Mouse (Mus musculus) spleen, postnatal 14 days (tissue): ENCODE measurements around the gene 7530416G11Rik.

Source experiments
- DNase-seq, 2 experiments: peaks; one replicate each; pipeline ENCODE4 v3.0.0; 2021 to 2022; ENCODE audit warnings: low spot score in 2 of 2

Gene 7530416G11Rik

DNA sequence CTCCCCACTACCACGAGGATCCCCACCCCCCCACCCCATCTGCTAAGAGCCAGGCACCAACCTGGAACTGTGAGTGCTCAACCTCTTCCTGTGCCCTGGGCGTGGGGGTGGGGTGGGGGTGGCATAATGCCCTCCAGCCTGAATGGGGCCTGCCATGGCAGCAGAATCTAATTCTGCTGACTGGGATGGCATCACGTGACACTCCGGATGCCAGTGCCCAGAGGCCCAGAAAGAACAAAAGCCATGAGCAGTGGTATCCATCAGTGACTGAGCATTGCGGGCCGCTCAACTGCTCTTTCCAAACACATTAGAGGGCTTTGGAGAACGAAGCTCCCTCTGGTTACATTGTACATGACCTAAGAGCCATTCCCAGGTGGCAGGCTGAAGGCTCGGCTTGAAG, at the start of gene 7530416G11Rik:
Gene 7530416G11Rik, minus strand, starts transcription at position 101 of the 400 bp plus-strand sequence.
- DNase-seq: no peak

DNA sequence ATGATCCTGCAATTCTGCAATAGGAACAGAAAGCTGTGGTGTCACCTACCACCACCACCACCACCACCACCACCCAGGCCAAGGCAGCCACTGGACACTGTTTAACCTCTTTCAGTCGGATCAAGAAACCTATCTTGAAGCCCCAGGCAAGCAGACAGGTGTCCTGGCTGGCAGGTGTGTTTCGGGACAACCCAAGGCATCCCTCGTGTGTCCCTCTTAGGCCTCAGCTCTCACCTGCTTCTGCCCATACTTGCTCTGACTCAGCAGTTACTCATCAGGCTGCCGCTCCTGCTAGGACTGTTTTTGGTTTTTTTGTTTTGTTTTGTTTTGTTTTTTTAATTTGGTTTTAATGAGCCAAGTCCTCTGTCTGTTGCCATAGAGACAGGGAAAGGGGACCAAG, 43.5 kb upstream of the 7530416G11Rik start:
- no peak for DNase-seq

DNA sequence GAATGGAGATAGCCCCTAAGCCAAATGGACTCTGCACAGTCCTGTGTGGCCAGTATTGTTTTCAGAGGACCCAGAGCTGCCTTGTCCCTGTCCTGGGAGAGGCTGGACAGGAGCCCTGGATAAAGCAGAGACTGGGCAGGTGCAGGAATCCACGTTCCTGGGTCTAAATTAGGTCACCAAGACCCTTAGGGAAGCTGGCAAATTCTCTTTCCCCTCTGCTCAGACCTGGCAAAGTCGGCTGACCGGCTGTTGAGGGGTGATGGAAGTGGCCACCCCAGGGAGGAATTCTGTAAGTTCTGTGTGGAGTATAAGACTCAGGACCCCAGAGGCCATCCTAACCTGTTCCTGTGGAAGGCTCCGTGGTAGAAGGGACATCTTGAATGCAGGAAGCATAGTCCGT, 42.3 kb upstream of the 7530416G11Rik start:
- DNase-seq: no peak

DNA sequence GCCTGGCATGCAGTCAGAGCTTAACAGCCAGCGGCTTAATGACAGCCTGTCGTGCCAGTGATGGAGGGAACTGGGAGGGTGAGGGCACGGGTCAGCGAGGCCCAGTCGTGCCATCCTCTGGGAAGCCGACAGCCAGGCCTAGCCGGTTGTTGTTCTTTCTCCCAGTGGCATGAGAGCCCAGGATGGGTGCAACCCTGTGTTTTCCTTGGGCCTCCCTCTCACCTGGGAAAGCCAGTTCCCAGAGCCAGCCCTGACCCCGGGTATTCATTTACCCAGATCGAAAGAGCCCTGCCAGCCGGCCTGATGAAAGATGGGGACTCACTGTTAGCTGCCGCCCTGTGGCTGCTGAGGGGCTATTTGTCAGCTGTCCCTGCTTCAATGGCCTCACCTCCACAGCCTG, 35.1 kb upstream of the 7530416G11Rik start:
- DNase-seq: no peak

DNA sequence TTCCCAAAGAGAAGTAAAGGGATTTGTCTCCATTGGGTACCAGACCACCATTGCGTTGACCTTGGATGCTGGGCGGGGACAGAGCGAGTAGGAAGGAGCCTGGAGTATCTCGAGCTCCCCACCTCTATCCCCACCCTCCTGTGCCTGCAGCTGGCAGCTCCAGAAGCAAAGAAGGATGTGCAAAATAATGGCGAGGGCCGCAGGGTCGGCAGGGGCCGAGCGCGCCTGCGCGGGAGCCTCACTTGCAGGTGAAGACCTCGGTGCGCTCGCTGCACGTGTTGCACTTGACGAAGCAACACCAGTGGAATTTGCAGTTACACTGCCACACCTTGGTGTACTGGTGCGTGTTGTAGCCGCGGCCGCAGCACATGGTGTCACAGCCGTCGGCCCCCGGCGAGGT, 34.1 kb upstream of the 7530416G11Rik start:
- no peak for DNase-seq

- DNase-seq: no peak
Observed at GRCm38 (mm10) chr15:85534646-85535045, 31.6 kb upstream of the 7530416G11Rik start.

DNA sequence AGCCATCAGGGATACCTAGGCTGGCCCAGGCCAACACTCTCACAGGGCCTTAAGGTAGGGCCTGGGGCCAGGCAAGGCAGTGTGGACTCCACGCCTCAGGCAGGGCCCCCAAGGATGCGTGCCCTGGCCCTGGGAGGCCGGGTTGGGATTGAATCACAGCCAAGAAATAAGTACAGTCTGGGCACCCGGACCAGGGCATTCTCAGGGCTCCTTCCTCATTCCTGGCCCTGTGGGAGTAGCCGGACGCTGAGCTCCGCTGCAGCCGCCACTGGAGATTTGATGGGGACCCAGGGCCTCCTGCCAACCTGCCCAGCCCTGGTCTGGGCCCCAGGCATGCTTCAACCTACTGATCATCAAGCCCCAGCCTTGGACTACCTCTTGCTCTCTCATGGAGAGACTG, 31.2 kb upstream of the 7530416G11Rik start:
- DNase-seq: no peak

GRCm38 (mm10) chr15:85532063-85532462, 29.0 kb upstream of the 7530416G11Rik start:
- no peak for DNase-seq

GRCm38 (mm10) chr15:85529911-85530310, 26.9 kb upstream of the 7530416G11Rik start:
- DNase-seq: no peak

DNA sequence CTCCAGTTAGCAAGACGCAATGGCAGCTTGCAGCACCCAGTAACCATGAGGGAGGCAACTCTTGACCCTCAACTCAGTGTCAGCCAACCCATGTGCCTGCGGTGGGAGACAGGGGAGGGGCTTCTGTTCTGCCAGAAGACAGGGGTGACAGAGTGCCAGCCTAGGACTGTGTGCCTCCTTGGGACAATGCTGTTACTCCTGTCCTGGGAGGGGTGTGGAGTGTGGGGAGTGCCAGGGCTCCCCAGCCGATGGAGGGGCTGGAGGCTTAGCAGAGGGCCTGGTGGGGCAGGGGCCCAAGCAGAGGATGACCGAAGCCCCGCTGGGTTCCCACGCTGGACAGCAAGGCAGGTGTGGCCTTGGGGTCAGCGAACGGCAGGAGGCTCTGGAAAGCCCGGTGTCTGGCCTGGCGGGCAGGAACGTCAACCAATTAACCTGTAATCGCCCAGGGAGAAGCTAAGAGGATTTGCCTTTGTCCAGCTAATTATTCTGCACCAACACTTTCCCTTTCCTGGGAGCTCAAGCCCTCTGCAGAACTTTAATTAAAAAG, 21.4 kb upstream of the 7530416G11Rik start:
- no peak for DNase-seq

- DNase-seq: no peak
Observed at GRCm38 (mm10) chr15:85523173-85523991, 20.4 kb upstream of the 7530416G11Rik start.

GRCm38 (mm10) chr15:85519438-85519837, 16.4 kb upstream of the 7530416G11Rik start:
- DNase-seq: no peak

DNA sequence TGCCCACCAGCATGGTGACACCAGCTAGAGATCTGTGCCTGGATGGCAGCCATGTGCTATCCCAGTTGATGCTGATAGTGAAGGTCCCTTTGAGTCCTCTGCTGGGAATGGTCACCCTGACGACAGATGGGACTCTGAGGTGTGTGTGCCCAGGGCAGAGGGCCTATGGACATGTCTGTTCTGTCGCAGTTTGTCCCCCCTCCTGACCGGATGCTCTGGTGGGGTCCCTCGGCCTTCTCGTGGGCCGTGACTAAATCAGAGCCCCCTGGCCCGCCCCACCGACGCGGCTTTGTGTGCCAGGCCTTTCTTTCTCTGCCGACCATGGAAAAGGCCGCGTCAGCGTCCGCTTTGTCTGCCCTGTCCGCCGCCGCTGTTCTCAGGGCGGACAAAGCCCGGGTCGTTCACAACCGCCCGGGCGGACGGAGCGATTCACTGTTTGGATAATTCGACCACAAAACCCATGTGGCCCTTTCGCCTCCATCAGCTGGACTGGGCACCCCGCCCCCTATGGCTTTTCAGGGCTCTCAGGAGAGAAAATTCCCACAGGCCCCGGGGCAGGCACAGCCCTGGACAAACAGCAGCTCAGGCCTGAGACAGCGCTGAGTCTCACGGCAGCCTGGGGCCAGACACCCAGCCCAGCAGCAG, 4.5 kb upstream of the 7530416G11Rik start:
- no peak for DNase-seq

- no peak for DNase-seq
Observed at GRCm38 (mm10) chr15:85506680-85507079, 3.7 kb upstream of the 7530416G11Rik start.

- no peak for DNase-seq
Observed at GRCm38 (mm10) chr15:85505118-85505925, 2.3 kb upstream of the 7530416G11Rik start.

- no peak for DNase-seq
Observed at GRCm38 (mm10) chr15:85500267-85500666, 2.8 kb downstream of the 7530416G11Rik start.

- no peak for DNase-seq
Observed at GRCm38 (mm10) chr15:85497981-85498475, 5.0 kb downstream of the 7530416G11Rik start.

DNA sequence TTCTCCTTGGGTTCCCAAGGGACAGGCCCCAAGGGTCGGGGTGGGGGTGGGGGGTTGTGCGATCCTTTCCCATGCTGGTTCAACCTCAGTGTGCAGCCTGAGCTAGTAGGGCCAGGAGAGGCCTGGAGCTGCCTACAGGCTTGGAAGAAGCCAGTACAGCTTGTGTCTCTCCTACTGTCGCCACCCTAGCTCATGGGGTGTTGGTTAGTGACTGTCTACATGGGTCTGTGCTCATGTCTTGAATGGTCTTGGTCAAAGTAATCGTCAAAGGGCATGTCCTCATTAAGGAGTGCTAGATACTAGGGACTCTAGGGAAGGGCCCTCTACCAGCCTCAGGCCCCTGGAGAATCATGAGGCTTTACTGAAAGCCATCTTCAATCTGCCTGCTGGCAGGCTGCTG, 5.5 kb downstream of the 7530416G11Rik start:
- DNase-seq: no peak

DNA sequence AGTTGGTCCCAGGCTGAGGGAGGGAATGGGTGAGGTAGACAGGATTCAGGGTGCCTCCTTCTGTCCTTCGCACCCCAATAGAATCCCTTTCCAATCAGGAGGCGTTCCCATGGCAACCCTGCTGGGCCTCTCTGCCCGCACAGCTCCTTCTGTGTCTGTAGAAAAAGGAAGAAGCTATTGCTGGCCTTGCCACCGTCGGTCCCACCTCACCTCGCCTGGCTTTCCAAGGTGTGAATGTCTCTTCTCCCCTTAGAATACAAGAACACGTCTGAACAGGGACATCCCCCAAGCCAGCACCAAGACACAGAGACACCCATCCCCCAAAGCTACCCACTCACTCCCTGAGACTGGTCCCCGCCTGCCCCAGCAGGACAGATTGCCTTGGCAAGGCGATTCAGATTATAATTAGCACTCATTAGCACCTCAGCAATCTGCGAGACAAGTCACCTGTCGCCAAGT, 8.8 kb downstream of the 7530416G11Rik start:
- DNase-seq: no peak

GRCm38 (mm10) chr15:85489751-85490150, 13.3 kb downstream of the 7530416G11Rik start:
- DNase-seq: no peak

DNA sequence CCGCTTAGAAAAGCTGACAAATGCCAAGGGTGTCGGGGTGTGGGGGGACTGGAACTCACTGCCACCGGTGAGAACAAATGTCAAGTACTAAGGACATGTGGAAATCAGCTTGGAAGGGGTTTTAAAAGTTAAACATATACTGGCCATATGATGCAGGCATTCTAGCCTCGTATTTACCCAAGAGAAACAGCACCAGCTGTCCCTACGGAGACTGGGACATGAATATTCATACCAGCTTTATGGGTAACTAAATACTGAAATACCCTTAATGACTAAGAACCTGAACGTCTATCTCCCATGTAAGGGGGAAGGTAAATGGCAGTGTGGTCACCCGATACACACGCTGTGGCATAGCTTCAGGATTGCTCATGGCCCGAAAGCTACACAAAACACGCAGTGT, 14.1 kb downstream of the 7530416G11Rik start:
- DNase-seq: no peak

DNA sequence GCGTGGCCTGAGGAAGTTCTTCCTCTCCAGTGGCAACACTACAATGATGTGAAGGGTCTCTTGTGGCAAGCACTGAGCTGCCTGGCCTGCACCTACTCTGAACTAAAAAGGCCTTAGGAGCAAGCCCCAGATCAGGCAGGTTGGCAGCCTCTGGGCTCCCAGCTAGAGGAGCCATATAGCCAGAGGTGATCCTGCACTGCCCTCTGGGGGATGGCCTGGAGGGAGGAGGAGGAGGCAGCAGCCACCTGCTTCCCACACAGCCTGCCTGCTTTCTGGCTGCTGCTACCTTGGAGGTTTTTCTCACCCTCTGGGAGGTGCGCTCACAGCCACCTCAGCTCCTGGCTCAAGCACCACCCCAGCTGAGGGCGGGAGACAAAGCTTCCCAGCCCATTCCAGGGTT, 22.4 kb downstream of the 7530416G11Rik start:
- no peak for DNase-seq
